Mouse (Mus musculus): ENCODE measurements at regions not wholly inside any gene's neighbourhood (a gene's known extent, or its start where the extent isn't known, plus 50 kb on each side); places are given as distances from the start of the nearest gene placed in this dataset.

GRCm38 (mm10) chr13:101215131-101215641, 382.0 kb upstream of the Slc30a5 start:
- no peak for DNase-seq

DNA sequence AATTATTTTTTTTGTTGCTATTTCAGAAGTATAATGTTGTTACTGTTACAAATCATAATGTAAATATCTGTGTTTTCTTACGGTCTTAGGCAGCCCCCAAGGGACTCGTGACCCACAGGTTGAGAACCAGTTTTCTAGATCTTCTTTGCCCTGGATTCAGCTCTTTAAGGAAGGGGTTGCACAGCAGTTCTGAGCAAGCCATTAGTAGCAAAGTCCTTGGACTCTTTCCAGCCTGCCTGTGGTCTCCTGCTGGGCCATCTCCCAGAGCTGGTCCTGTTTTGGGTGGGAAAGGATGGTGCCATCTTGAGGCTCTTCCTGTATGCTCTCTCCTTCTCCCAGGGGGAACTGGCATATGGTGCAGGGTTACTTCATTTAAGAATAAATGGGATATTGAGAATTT, 380.9 kb upstream of the Slc30a5 start:
- DNase-seq, result peak; percentile 41

- DNase-seq, result peak; percentile 90
Measured at GRCm38 (mm10) chr13:101213121-101213916, 380.1 kb upstream of the Slc30a5 start.

DNA sequence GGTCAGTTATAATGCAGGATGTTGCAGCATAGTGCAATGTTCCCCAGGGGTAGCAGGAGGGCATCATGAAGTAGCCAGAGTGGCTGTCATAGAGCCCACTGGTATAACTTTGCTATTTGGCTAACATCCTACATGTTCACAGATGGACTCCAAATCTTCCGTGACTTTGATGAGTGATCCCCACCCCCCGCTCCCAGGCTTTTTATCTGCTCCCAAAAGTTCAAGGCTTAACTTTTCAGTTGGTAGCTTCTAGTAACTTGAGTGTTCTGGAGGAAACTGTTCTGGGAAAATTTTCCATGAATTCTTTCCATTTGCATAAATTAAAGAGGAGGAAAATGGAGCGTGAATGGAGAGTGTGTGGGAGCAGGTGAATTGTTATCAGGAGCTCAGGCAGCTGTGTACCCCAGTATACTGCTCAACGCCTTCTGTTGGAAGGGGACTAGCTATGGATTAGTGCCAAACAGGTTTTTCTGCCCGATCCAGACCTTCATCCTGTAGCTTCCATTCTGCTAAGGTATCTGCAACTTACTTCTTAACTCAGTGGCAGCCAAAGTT, 379.2 kb upstream of the Slc30a5 start:
- DNase-seq, result no peak

DNA sequence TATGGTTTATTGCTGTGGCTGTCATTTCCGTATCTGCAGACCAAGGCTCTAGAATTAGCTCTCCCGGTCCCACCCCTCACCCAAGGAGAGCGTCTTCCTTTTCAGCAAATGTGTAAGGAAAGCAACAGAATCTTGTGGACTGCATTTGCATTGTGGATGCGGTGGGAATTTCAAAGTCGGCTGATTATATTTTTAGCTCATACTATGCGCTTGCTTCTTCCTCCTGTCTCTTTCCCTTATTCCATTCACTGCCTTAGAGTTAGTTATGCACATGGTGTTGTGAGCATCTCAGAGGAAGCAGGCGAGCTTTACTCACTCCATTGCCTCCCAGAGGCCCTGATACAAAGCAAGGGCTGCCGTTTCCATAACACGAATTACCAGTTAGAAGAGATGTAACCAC, 375.6 kb upstream of the Slc30a5 start:
- DNase-seq, result no peak

- no peak for DNase-seq
Measured at GRCm38 (mm10) chr13:101203463-101203862, 370.2 kb upstream of the Slc30a5 start.

DNA sequence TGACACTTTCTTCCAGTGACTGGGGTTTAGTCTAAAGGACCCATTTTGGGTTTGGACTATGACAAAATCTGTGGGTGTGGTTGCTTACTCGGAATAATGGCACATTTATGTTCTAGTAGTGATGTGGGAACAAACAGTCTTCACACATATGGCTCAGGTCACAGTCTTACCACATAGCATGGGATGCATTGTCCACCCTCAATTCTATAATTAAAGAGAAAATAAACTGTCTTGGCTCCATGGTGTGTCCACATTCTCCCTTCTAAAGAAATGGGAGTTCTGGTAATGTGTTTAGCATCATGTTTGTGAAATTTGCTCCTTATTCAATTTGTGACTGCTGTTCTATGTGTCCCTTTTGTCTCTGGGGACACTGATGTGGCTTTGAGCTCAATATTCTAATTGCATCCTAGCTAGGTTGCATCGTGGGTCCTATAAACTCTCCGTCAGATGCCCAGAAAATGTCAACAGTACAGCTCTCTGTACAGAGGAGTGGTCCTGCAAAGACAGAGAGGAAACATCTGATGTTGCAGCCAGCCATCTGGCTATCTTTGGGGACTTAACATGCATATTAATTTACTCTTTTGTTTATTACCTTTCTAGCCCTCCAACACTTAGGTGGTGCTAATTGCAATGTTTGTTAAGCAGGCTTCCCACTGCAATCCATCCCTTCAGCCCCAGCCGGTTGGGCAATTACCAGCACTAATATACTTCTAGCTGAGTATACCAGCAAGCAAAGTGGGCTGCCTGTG, 369.5 kb upstream of the Slc30a5 start:
- DNase-seq, result peak; percentile 26

DNA sequence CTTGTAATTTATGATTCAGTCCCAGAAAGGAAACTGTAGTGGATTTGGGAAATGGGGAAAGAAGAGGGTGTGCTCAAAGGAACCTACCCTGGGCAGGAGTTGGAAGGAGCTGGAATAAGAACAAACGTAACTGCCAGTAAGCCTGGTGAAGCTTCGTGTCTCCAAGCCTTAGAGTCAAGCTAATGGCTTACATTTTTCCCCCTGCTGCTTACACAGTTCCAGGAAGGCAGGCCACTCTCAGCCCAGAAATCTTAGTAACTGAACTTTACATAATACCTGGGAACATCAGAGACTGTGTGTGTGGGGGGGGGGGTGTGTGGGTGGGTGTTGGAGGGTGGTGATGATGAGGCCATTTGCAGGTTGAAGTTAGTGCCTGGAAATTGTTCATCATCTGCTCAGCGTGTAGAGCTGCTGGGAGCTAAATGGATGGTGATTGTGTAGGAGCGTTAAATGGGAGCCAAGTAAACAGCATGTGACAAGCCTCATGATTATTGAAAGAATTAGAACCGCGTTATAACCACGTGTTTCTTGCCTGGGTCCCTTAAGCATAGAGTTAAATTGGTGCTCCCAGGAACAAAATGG, 357.1 kb upstream of the Slc30a5 start:
- DNase-seq, result no peak

GRCm38 (mm10) chr13:101182387-101182786, 349.2 kb upstream of the Slc30a5 start:
- no peak for DNase-seq

DNA sequence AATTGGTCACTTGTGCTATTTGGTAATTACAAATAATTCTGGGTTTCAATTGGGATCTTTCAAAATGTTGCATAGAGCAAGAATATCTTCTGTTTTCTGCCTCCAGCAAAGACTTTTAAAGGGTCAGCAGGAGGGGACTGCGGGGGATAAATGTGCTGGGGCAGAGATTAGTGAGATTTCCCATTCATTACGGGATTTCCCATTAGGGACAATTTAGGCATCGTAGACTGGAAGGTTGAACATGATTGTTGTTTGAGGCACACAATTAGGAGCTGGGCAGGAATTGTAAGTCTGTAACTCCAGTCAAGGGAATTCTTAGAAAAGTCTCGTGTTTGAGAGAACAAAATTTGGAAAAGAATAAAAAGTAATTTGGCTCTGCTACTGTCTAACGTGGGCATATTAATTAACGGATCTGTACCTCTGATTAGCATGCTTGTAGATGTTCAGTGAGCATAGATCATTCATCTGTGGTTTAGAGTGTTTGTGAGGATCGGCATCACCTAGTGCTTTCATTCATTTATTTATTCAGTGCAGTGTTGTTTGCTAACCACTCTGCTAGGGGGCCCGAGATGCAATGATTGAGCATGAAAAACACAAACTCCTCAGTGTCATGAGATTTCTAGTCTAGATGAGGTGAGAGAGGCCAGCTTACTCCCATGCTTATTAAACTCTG, 341.9 kb upstream of the Slc30a5 start:
- peak; percentile 55 for DNase-seq

DNA sequence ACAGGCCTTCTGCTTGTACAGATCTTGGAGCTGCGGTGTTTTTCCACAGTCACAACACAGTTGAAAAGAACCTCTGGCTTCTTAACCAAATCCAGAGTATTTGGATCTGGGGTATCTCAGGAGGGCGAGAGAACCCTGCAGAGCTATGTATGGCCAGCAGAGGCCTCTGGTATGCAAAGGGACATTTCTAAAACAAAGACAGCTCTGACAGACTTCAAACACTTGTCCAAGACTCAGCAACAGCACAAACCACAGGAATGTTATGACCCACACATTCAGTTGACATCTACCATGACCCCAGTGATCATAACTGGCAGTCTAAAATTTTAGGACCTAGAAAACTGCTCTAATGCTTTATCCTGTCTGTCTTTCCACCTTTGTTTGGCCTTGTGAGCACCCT, 328.5 kb upstream of the Slc30a5 start:
- DNase-seq, result no peak

- no peak for DNase-seq
Measured at GRCm38 (mm10) chr13:101159878-101160277, 326.7 kb upstream of the Slc30a5 start.

- no peak for DNase-seq
Measured at GRCm38 (mm10) chr13:101153760-101154159, 320.5 kb upstream of the Slc30a5 start.

DNA sequence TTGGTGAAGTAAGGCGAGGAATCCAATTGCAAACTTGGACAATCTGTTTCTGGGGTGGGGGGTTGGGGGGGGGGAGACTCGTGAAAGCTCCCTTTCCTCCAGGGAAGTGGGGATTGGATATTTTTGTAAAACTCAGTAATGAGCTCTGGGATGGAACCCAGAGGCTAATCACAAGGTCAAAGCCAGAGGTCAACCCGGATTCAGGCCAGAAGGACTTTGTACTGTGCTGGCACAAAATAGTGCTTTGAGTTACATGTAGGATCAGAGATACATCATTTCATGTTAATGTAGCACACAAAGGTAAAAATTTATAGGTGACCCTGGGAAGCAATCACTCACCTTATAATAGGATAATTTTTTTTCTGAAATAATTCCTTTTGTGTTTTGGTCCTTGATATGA, 309.5 kb upstream of the Slc30a5 start:
- DNase-seq, result no peak

DNA sequence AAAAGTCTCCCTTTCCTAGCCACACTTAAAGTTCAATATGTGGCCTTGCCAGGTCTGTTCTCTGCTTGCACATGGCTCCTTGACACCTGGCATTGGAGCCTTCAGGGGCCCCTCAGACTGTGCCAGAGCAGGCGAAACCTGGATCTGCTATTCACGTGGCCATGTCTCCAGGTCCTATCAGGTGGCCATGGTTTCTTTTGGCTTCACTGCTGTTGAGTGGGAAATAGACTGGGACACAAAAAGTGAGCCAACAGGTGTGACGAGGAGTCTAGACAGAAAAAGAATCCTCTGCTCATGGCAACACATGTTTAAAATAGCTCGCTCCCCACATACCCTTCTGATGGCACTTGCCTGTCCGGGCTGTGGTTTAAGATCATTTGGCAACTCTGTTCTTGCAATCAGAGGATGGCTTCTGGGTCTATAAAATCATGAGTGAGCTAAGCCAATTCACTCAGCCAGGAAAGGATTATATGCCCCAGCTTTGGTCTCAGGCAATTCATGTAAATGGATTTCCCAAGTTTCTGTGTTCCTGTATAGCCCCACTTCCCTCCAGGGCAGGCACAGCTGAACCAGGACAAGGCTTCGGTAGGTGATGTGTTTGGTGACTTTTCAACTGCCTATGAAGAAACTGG, 309.0 kb upstream of the Slc30a5 start:
- no peak for DNase-seq

- DNase-seq, result no peak
Measured at GRCm38 (mm10) chr13:101129466-101129865, 296.2 kb upstream of the Slc30a5 start.

DNA sequence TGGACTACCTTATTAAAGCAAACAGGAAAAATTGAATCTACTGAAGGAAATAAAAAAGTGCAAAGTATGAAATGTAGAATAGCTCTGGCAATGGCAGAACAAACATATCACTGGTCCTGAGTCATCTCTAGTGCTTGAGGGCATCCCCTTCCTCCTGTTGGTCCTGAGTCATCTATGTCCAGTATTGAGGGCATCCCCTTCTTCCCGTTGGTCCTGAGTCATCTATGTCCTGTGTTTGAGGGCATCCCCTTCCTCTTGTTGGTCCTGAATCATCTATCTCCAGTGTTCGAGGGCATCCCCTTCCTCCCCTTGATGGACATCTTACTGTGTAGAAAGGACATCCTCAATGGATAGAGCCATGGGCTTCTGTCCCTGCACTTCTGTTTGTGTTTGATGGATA, 294.6 kb upstream of the Slc30a5 start:
- DNase-seq, result no peak

GRCm38 (mm10) chr13:101127262-101127661, 294.0 kb upstream of the Slc30a5 start:
- peak; percentile 35 for DNase-seq

- DNase-seq, result no peak
Measured at GRCm38 (mm10) chr13:101117311-101117710, 284.1 kb upstream of the Slc30a5 start.

DNA sequence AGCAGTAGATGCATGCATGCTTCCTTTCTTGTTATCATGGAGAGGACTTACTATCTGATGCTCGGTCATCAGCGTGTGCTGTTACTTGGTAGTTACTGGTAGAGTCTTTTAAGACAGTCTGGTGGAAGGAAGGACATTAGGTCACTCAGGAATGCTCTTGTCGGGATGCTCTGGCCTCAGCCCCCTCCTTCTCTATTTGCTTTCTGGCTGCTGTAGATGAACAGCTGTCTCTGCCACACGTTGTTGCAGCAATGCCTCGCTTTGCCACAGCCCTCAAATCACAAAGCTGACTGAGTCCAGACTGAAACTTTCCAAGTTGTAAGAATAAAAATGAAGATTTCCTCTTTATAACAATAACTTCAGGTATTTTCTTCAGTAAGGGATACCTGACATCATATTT, 282.1 kb upstream of the Slc30a5 start:
- no peak for DNase-seq

DNA sequence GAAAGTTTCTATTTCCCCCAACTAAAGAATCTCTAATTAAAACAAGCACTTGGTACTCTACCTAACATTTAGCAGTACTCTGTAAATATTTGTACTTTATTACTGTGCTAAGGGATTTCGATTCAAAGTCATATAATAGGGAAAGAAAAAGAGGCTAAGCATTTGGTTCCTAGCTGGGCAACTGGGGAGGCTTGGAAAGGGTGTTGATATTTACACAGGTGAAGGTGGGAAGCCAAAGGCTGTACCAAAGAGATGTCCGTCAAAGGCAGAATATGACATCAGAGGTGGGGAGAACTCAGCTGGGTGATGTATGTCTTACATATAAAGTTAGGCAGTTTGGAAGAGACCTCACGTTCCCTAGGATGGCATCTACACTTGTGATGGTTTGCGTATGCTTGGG, 278.9 kb upstream of the Slc30a5 start:
- no peak for DNase-seq

GRCm38 (mm10) chr13:101111773-101112172, 278.5 kb upstream of the Slc30a5 start:
- DNase-seq, result no peak

Data from retina, postnatal 1 day (tissue).